Mouse (Mus musculus) forebrain, embryonic 13.5 days (tissue): ENCODE measurements around the gene Rhob. TPM values are rescaled to one million over a fixed set of nuclear protein-coding genes. Genes with fewer than 3 reads are reported as not detected.

Source experiments
- ATAC-seq: fragments of 200-750 bp; cut with Nextera tagmentation; 2 replicates; pipeline ENCODE4 v1.8.0; 2017
- H3K27ac ChIP-seq: fragments of 300-500 bp; sonication (generic); 2 replicates; pipeline ENCODE4 v1.5.1; 2015; ENCODE audit warnings: inconsistent platforms, mild to moderate bottlenecking, moderate library complexity
- H3K27me3 ChIP-seq: fragments of 300-500 bp; sonication (generic); 2 replicates; pipeline ENCODE4 v1.6.1; 2015; ENCODE audit warnings: mild to moderate bottlenecking, inconsistent platforms
- H3K36me3 ChIP-seq: fragments of 300-500 bp; sonication (generic); 2 replicates; pipeline ENCODE4 v1.6.1; 2015; ENCODE audit warnings: mild to moderate bottlenecking, inconsistent platforms; ENCODE audit not compliant: poor library complexity, severe bottlenecking
- H3K4me1 ChIP-seq: fragments of 300-500 bp; sonication (generic); 2 replicates; pipeline ENCODE4 v1.6.1; 2015; ENCODE audit warnings: inconsistent platforms
- H3K4me2 ChIP-seq: fragments of 300-500 bp; sonication (generic); 2 replicates; pipeline ENCODE4 v1.6.1; 2015; ENCODE audit warnings: inconsistent platforms, mild to moderate bottlenecking, moderate library complexity
- H3K4me3 ChIP-seq: fragments of 300-500 bp; sonication (generic); 2 replicates; pipeline ENCODE4 v1.5.1; 2015; ENCODE audit warnings: mild to moderate bottlenecking, inconsistent platforms
- H3K9ac ChIP-seq: fragments of 300-500 bp; sonication (generic); 2 replicates; pipeline ENCODE4 v1.6.1; 2015; ENCODE audit warnings: mild to moderate bottlenecking, inconsistent platforms
- H3K9me3 ChIP-seq: fragments of 300-500 bp; sonication (generic); replicated peaks from 2 replicates; pipeline ENCODE4 v1.6.1; 2016; ENCODE audit warnings: inconsistent platforms
- WGBS: fragments of 180-500 bp; shearing (Covaris S2); methylation state at CpG from one replicate; pipeline ENCODE4 v1.1.7; 2015; 5-methylcytosine and 5-hydroxymethylcytosine counted together
- polyA plus RNA-seq: library from polyadenylated mRNA; unstranded; fragments of >200 nt; fragmentation: Nextera tagmentation; extraction: Ambion mirVana; gene quantifications from 2 replicates; pipeline ENCODE4 v1.2.1, GENCODE M21; 2015

Rhob gene
- polyA plus RNA-seq, 1 experiment from 2014 or later: 40.4 TPM

DNA sequence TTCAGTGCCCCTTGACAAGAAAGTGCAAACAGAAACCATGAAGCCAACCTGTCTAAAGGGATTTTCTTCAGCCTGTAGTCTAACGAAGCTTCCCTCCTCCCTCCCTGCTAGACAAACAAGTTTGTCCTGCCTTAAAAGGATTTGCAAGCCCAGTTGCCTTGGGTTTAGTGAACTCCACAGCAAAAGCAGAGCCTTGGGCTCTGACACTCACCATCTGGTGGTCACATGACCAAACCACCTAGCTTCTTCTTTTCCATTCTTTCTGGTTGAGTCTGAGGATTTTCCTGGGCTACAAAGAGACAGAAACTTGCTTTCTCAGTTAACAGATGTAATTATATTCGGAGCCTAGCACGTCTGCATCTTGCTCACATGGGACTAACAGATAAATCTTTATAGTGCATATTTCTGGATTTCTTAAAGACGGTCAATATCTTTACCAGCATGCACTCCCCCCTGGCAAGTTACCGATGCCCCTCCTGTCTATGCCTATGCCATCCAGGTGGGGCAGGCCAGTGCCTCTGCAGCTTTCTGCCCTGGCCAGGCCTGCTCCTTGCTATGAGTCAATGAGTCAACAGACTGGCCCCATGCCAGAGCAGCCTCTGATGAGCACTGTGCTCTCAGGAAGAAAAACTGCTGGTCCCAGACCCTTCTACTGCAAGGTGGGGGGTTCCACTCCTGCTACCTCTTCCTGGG, 11.7 kb downstream of the Rhob start:
- Histone ChIP-seq H3K4me1 (peaks cover 5% of the 10 kb centered on the region; the same call in 1 of the 2 replicates), H3K9me3 (no peaks in the 10 kb centered on the region), H3K9ac (no peak overlapping the region), H3K27ac (no peak overlapping the region), H3K4me2 (no peak overlapping the region), H3K27me3 (no peaks in the 10 kb centered on the region), H3K36me3 (no peaks in the 10 kb centered on the region), H3K4me3 (no peak overlapping the region)
- 72% methylated on average over 5 of the region's 5 CpGs for WGBS
- no peak for ATAC-seq

DNA sequence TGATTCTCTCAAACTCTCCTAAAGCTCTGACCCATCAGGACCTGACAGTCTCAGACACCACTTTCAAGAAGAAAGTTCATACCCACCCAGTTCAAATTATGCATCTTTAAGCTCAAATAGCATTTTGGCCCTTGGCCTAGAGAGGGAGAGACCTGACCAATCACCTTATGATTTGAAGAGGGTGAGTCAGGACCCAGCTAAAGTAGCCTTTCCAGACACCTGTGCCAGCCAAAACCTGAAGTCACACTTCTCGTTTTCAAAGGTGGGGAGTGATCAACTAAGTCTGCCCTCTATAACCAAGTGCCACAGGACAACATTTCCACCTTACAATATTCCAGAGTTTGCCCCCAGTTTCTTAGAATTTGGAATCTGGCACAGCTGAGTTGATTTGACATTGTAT, 12.5 kb downstream of the Rhob start:
- H3K4me3 ChIP-seq: no peak overlapping the region
- H3K27me3 ChIP-seq: no peaks in the 10 kb centered on the region
- no peak for ATAC-seq
- no peak overlapping the region for H3K4me2 ChIP-seq
- H3K27ac ChIP-seq: no peak overlapping the region
- H3K4me1 ChIP-seq: peaks cover 5% of the 10 kb centered on the region; the same call in 1 of the 2 replicates
- H3K36me3 ChIP-seq: no peaks in the 10 kb centered on the region
- no peak overlapping the region for H3K9ac ChIP-seq
- WGBS: 88% methylated on average over 1 of the region's 1 CpGs
- no peaks in the 10 kb centered on the region for H3K9me3 ChIP-seq

GRCm38 (mm10) chr12:8485247-8485646, 14.6 kb downstream of the Rhob start:
- no peak overlapping the region for H3K4me3 ChIP-seq
- no peaks in the 10 kb centered on the region for H3K9me3 ChIP-seq
- H3K27ac ChIP-seq: no peak overlapping the region
- peaks cover 5% of the 10 kb centered on the region; the same call in 1 of the 2 replicates for H3K4me1 ChIP-seq
- H3K9ac ChIP-seq: no peak overlapping the region
- 80% methylated on average over 7 of the region's 7 CpGs for WGBS
- H3K4me2 ChIP-seq: no peak overlapping the region
- no peaks in the 10 kb centered on the region for H3K27me3 ChIP-seq
- H3K36me3 ChIP-seq: no peaks in the 10 kb centered on the region
- ATAC-seq: no peak

- Histone ChIP-seq H3K9me3 (no peaks in the 10 kb centered on the region), H3K9ac (no peak overlapping the region), H3K36me3 (no peaks in the 10 kb centered on the region), H3K4me1 (no peaks in the 10 kb centered on the region), H3K27ac (no peak overlapping the region), H3K4me2 (no peak overlapping the region), H3K4me3 (no peak overlapping the region), H3K27me3 (no peaks in the 10 kb centered on the region)
- 59% methylated on average over 2 of the region's 2 CpGs for WGBS
- ATAC-seq: no peak
Observed at GRCm38 (mm10) chr12:8482169-8482568, 17.6 kb downstream of the Rhob start.

GRCm38 (mm10) chr12:8474836-8475387, 24.9 kb downstream of the Rhob start:
- no peak for ATAC-seq
- Histone ChIP-seq H3K4me1 (peaks cover 5% of the 10 kb centered on the region; the same call in 1 of the 2 replicates), H3K27me3 (no peaks in the 10 kb centered on the region), H3K27ac (no peak overlapping the region), H3K4me3 (no peak overlapping the region), H3K36me3 (no peaks in the 10 kb centered on the region), H3K9me3 (no peaks in the 10 kb centered on the region), H3K4me2 (no peak overlapping the region), H3K9ac (no peak overlapping the region)
- 44% methylated on average over 6 of the region's 6 CpGs for WGBS

GRCm38 (mm10) chr12:8472591-8473358, 27.0 kb downstream of the Rhob start:
- no peak overlapping the region for H3K27ac ChIP-seq
- 75% methylated on average over 7 of the region's 7 CpGs for WGBS
- H3K9ac ChIP-seq: no peak overlapping the region
- H3K4me1 ChIP-seq: peaks cover 5% of the 10 kb centered on the region; the same call in 1 of the 2 replicates
- H3K36me3 ChIP-seq: no peaks in the 10 kb centered on the region
- no peak overlapping the region for H3K4me3 ChIP-seq
- H3K27me3 ChIP-seq: no peaks in the 10 kb centered on the region
- H3K9me3 ChIP-seq: no peaks in the 10 kb centered on the region
- no peak overlapping the region for H3K4me2 ChIP-seq
- peak; percentile 84 for ATAC-seq

DNA sequence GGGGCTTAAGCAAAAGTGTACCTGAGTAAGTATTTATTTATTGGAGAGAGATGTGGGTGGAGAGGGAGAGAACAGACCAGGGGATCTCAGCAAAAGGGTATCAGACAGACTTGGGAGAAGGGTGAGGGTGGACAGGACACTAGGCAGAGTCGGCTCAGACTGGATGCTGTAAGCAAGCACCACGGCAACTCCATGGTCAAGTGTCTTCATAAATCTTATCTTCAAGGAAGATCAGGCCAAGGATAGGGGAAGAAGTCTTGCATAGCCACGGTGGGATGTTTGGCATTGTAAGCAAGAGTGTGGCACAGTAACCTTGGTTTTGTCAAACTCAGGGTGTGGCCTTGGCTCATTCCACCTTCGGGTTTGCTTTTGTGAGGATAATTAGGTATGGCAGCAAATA, 27.8 kb downstream of the Rhob start:
- no peak overlapping the region for H3K27ac ChIP-seq
- no peaks in the 10 kb centered on the region for H3K36me3 ChIP-seq
- H3K9me3 ChIP-seq: no peaks in the 10 kb centered on the region
- H3K27me3 ChIP-seq: no peaks in the 10 kb centered on the region
- H3K4me1 ChIP-seq: peaks cover 5% of the 10 kb centered on the region; the same call in 1 of the 2 replicates
- 82% methylated on average over 4 of the region's 4 CpGs for WGBS
- no peak for ATAC-seq
- H3K4me2 ChIP-seq: no peak overlapping the region
- H3K9ac ChIP-seq: no peak overlapping the region
- no peak overlapping the region for H3K4me3 ChIP-seq

GRCm38 (mm10) chr12:8470962-8471361, 28.8 kb downstream of the Rhob start:
- H3K4me3 ChIP-seq: no peak overlapping the region
- H3K36me3 ChIP-seq: no peaks in the 10 kb centered on the region
- no peak overlapping the region for H3K4me2 ChIP-seq
- H3K27me3 ChIP-seq: no peaks in the 10 kb centered on the region
- no peaks in the 10 kb centered on the region for H3K9me3 ChIP-seq
- WGBS: 87% methylated on average over 2 of the region's 2 CpGs
- no peak overlapping the region for H3K27ac ChIP-seq
- H3K9ac ChIP-seq: no peak overlapping the region
- peaks cover 5% of the 10 kb centered on the region; the same call in 1 of the 2 replicates for H3K4me1 ChIP-seq
- ATAC-seq: no peak

- no peak overlapping the region for H3K27ac ChIP-seq
- WGBS: 97% methylated on average over 24 of the region's 25 CpGs
Observed at GRCm38 (mm10) chr12:8469742-8470494, 29.9 kb downstream of the Rhob start.

DNA sequence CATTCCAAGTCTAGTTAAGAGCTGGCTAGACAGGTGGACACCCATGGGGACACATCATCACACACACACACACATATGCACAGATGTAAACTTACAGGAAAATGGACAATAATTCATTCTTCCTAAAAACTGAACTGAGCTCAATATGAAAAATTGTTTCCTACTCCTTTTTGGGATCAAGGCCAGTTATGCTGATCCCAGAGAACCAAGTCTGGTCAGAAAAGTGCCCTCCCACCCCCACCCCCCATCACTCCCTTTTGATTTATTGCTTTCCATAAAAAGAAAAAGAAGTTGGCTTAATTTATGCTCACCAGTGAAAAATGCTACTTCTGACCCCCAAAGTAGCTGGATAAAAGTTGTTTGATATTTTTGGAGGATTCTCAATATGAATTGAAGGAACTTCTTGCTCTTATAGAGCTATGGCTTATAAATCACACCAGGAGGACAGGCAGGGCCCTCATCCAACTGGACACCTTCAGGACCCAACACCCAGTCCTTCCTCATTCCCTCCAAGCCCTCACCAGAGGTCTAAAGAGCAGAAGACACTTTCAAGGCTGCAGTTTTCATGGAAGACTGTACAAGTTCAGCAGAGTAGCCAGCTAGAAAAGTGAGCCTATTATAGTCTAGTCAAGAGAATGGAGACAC, 31.5 kb downstream of the Rhob start:
- Histone ChIP-seq H3K4me3 (no peak overlapping the region), H3K27me3 (no peaks in the 10 kb centered on the region), H3K9ac (no peak overlapping the region), H3K36me3 (no peaks in the 10 kb centered on the region), H3K9me3 (no peaks in the 10 kb centered on the region), H3K4me1 (peaks cover 5% of the 10 kb centered on the region; the same call in 1 of the 2 replicates), H3K27ac (no peak overlapping the region), H3K4me2 (no peak overlapping the region)
- no peak for ATAC-seq

More at GRCm38 (mm10) chr12:8469742-8470494, 29.9 kb downstream of the Rhob start:
- H3K4me2 ChIP-seq: no peak overlapping the region
- no peaks in the 10 kb centered on the region for H3K9me3 ChIP-seq
- H3K4me3 ChIP-seq: no peak overlapping the region
- H3K36me3 ChIP-seq: no peaks in the 10 kb centered on the region
- H3K9ac ChIP-seq: no peak overlapping the region
- no peaks in the 10 kb centered on the region for H3K27me3 ChIP-seq
- peaks cover 5% of the 10 kb centered on the region; the same call in 1 of the 2 replicates for H3K4me1 ChIP-seq
- no peak for ATAC-seq

DNA sequence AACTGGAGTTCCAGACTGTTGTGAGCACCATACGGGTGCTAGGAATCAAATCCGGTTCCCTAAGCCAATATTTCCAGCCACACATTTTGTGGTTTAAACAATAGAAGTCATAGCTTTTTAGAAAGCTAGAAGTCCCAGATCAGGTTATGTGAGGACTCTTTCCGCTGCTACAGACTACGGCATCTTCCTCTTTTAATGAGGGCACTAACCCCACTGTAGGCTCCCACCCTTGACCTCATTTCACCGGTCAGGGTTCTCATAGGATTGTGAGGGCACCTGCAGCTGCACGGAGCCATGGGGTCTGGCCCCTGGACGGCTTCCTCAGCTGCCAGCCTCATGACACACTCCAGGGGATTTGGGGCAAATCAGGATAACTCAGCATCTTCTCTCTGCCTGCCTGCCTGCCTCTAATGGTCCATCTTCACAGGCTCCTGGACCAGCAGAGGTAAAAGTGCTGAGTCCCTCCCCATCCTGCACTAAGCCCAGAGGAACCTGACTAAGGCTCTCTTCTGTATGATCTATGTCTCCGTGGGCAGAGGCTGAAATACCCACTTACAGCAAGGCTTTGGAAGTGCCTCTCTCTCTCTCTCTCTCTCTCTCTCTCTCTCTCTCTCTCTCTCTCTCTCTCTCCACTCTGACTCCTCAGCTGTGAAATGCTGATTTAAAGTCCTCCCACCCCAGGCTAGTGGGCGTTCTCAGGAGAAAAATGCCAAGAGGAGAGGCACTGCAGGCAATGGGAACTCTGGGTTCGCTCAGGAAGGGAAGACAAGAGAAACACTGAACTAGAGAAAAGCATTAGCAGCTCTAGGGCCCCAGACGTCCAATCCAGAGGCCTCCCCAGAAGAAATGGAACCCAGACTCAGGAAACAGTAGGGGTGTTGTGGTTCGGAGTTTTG, 32.5 kb downstream of the Rhob start:
- Histone ChIP-seq H3K36me3 (no peaks in the 10 kb centered on the region), H3K4me1 (no peaks in the 10 kb centered on the region), H3K9me3 (no peaks in the 10 kb centered on the region), H3K4me3 (no peak overlapping the region), H3K27me3 (no peaks in the 10 kb centered on the region), H3K27ac (no peak overlapping the region), H3K4me2 (no peak overlapping the region), H3K9ac (no peak overlapping the region)
- WGBS: 70% methylated on average over 12 of the region's 12 CpGs
- no peak for ATAC-seq
